Mouse (Mus musculus): ENCODE results near the gene G3bp2.

GRCm38 (mm10) chr5:92130040-92130682 is 46.6 kb upstream of the G3bp2 start:
- TF ChIP-seq POLR2A (IDR thresholded peaks at IDR 0.05; ENCODE audit: borderline replicate concordance, insufficient read depth, low read length) (no peak), CTCF (IDR thresholded peaks at IDR 0.05; ENCODE audit: borderline replicate concordance, insufficient read depth, low read depth, low read length) (no peak)
